Mouse (Mus musculus) E14TG2a.4 (cell line): Measurements from ENCODE around the gene Pkd2.

Source experiments
- H3K27me3 ChIP-seq: 2 replicates; pipeline ENCODE4 v1.6.1; 2014; ENCODE audit warnings: low read length, control low read depth; ENCODE audit not compliant: insufficient read depth
- H3K36me3 ChIP-seq: 2 replicates; pipeline ENCODE4 v1.6.1; 2014; ENCODE audit warnings: low read length, control low read depth; ENCODE audit not compliant: insufficient read depth
- H3K4me1 ChIP-seq: replicated peaks from 2 replicates; pipeline ENCODE4 v1.6.1; 2014; ENCODE audit warnings: low read depth, low read length, control low read depth
- H3K4me3 ChIP-seq: replicated peaks from 2 replicates; pipeline ENCODE4 v1.5.1; 2014; ENCODE audit warnings: mild to moderate bottlenecking, low read length
- H3K9me3 ChIP-seq: 2 replicates; pipeline ENCODE4 v1.6.1; 2014; ENCODE audit warnings: low read length, control low read depth
- CTCF ChIP-seq: conservative IDR thresholded peaks from 2 replicates; pipeline ENCODE4 v1.5.1; 2014; ENCODE audit warnings: low read length
- NANOG ChIP-seq: IDR thresholded peaks from 2 replicates; pipeline ENCODE4 v1.6.1; 2014; ENCODE audit warnings: borderline replicate concordance, low read length, mixed read lengths
- POU5F1 ChIP-seq: IDR thresholded peaks from 2 replicates; pipeline ENCODE4 v1.6.1; 2014; ENCODE audit warnings: low read length, borderline replicate concordance

The Pkd2 gene

GRCm38 (mm10) chr5:104459706-104460455, 631 bp downstream of the Pkd2 start:
- TF ChIP-seq NANOG (peak; percentile 78), POU5F1 (no peak)
- Histone ChIP-seq H3K27me3 (no peaks in the 10 kb centered on the region), H3K4me1 (peaks cover 48% of the 10 kb centered on the region), H3K36me3 (peaks cover 44% of the 10 kb centered on the region), H3K9me3 (peaks cover 34% of the 10 kb centered on the region), H3K4me3 (peak overlapping the region; percentile 87)

GRCm38 (mm10) chr5:104460456-104460838, 1.2 kb downstream of the Pkd2 start:
- TF ChIP-seq CTCF (no peak), NANOG (no peak), POU5F1 (no peak)
- peak overlapping the region; percentile 87 for H3K4me3 ChIP-seq
- H3K9me3 ChIP-seq, result peaks cover 31% of the 10 kb centered on the region
- peaks cover 44% of the 10 kb centered on the region for H3K36me3 ChIP-seq
- no peaks in the 10 kb centered on the region for H3K27me3 ChIP-seq
- H3K4me1 ChIP-seq, result peaks cover 54% of the 10 kb centered on the region

- TF ChIP-seq POU5F1, result no peak
- TF ChIP-seq CTCF, result no peak
- no peak for TF ChIP-seq NANOG
- Histone ChIP-seq H3K4me3 (peak overlapping the region; percentile 87), H3K4me1 (peaks cover 58% of the 10 kb centered on the region)
Observed at GRCm38 (mm10) chr5:104460856-104461255, 1.6 kb downstream of the Pkd2 start.

GRCm38 (mm10) chr5:104465279-104465678, 6.0 kb downstream of the Pkd2 start:
- Histone ChIP-seq H3K36me3 (peaks cover 36% of the 10 kb centered on the region), H3K9me3 (no peaks in the 10 kb centered on the region), H3K27me3 (no peaks in the 10 kb centered on the region), H3K4me3 (peak overlapping the region; percentile 62; the same call in 1 of the 2 replicates), H3K4me1 (peaks cover 73% of the 10 kb centered on the region)
- TF ChIP-seq POU5F1, result no peak
- TF ChIP-seq NANOG, result no peak
- no peak for TF ChIP-seq CTCF

More at GRCm38 (mm10) chr5:104460856-104461255, 1.6 kb downstream of the Pkd2 start:
- Histone ChIP-seq H3K36me3 (peaks cover 40% of the 10 kb centered on the region), H3K9me3 (peaks cover 27% of the 10 kb centered on the region), H3K27me3 (no peaks in the 10 kb centered on the region)

- no peaks in the 10 kb centered on the region for H3K27me3 ChIP-seq
- H3K36me3 ChIP-seq, result peaks cover 40% of the 10 kb centered on the region
- H3K9me3 ChIP-seq, result peaks cover 3% of the 10 kb centered on the region
- H3K4me3 ChIP-seq, result peak overlapping the region; percentile 62
- peaks cover 73% of the 10 kb centered on the region for H3K4me1 ChIP-seq
- TF ChIP-seq NANOG, result 0 out of 2 replicates have a peak, but pooled peaks have one; percentile 8
- TF ChIP-seq CTCF, result no peak
- TF ChIP-seq POU5F1, result peak; percentile 23; the same call in 1 of the 2 replicates
Observed at GRCm38 (mm10) chr5:104465731-104466130, 6.5 kb downstream of the Pkd2 start.

- H3K9me3 ChIP-seq, result peaks cover 14% of the 10 kb centered on the region
Observed at GRCm38 (mm10) chr5:104466816-104467215, 7.6 kb downstream of the Pkd2 start.

GRCm38 (mm10) chr5:104468586-104468985, 9.3 kb downstream of the Pkd2 start:
- H3K4me1 ChIP-seq, result peaks cover 48% of the 10 kb centered on the region
- peaks cover 53% of the 10 kb centered on the region for H3K36me3 ChIP-seq
- no peak overlapping the region for H3K4me3 ChIP-seq
- TF ChIP-seq CTCF, result no peak
- no peaks in the 10 kb centered on the region for H3K27me3 ChIP-seq
- H3K9me3 ChIP-seq, result peaks cover 30% of the 10 kb centered on the region

More at GRCm38 (mm10) chr5:104466816-104467215, 7.6 kb downstream of the Pkd2 start:
- TF ChIP-seq NANOG (no peak), POU5F1 (no peak), CTCF (no peak)
- no peaks in the 10 kb centered on the region for H3K27me3 ChIP-seq
- H3K4me1 ChIP-seq, result peaks cover 62% of the 10 kb centered on the region
- peak overlapping the region; percentile 62 for H3K4me3 ChIP-seq
- peaks cover 50% of the 10 kb centered on the region for H3K36me3 ChIP-seq

- H3K4me3 ChIP-seq, result no peak overlapping the region
- TF ChIP-seq NANOG (no peak), CTCF (no peak), POU5F1 (no peak)
- H3K27me3 ChIP-seq, result no peaks in the 10 kb centered on the region
- H3K36me3 ChIP-seq, result peaks cover 47% of the 10 kb centered on the region
- H3K4me1 ChIP-seq, result peaks cover 24% of the 10 kb centered on the region
- peaks cover 30% of the 10 kb centered on the region for H3K9me3 ChIP-seq
Observed at GRCm38 (mm10) chr5:104470981-104471391, 11.7 kb downstream of the Pkd2 start.

GRCm38 (mm10) chr5:104472371-104472770, 13.1 kb downstream of the Pkd2 start:
- Histone ChIP-seq H3K36me3 (peaks cover 55% of the 10 kb centered on the region), H3K4me1 (peaks cover 11% of the 10 kb centered on the region), H3K27me3 (no peaks in the 10 kb centered on the region), H3K9me3 (peaks cover 39% of the 10 kb centered on the region), H3K4me3 (no peak overlapping the region)
- TF ChIP-seq CTCF (peak; percentile 16), NANOG (no peak)
